Mouse (Mus musculus) layer of hippocampus, adult 9-10 months (tissue): Measurements from ENCODE around the gene Gm49342.

Source experiments
- DNase-seq: peaks from one replicate; pipeline ENCODE4 v3.0.0; 2022; ENCODE audit warnings: low spot score

Gene Gm49342

DNA sequence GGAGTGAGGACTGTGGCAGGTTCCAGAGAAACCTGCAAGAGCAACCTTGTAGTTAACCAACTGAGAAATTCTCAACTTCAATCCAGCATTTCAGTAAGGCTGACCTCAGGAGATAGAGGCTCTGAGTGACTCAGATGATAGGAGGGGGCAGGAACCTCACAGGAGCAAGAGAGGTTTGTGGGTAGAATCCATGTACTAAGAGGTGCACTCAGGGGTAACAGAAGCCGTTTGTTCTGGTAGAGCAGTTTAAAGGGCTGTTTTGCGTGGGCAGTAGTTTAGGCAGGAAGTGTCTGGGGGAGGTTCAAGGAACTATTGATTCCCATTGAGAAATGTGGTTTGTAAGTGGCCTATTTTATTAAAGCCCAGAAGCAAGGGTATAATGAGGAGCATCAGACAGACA, 36.9 kb downstream of the Gm49342 start:
- no peak for DNase-seq

DNA sequence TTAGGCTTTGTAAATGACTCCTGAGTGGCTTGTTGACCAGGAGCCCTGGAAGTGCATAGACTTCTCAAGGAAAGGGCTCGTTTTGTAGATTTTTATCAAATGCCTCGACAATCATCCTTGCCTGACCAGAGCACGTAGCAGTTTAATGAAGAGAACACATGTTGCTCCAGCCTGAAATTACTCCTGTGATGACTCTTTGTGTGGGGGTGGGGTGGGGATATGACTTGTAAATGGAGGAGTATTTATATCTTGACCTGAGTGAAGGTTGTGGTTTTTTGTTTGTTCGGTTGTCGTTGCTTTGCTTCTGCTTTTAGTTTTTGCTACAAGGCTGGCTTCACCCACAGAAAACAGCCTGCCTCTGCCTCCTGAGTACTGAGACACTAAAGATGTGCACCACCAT, 37.5 kb downstream of the Gm49342 start:
- DNase-seq, result no peak

DNA sequence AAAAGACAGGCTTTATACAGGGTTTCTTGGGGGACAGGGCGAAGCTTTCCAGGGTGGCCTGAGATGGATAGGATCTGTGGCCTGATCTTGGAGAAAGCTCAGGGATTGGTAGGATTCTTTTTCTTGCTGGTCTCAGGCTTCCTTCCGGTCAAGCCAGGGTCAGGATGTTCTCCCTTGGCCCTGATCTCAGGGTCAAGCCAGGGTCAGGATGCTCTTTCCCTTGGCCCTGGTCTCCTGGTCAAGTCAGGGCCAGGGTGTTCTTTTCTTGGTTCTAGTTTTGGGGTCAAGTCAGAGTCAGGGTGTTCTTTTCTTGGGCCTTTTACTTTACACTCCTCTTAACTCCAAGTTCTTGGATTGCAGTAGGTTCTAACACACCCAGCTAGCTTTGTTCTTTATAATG, 43.4 kb downstream of the Gm49342 start:
- no peak for DNase-seq

DNA sequence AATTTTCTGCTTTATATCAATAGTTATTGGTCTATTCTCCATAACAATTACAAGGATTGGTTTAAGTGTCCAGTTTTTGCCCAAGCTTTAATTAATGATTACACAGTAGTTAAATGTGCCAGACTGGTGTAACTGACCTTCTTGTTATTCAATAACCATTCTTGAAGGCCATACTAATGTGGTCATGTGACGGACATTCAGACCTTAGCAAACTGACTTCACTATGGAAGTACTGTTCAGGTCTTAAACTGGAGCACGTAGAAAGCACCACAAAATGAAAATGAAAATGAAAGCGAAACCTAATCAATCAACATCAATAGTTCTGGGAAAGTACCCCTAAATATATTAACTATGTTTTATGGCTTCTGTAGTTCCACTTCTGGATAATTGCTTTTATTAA, 46.7 kb downstream of the Gm49342 start:
- DNase-seq, result no peak

DNA sequence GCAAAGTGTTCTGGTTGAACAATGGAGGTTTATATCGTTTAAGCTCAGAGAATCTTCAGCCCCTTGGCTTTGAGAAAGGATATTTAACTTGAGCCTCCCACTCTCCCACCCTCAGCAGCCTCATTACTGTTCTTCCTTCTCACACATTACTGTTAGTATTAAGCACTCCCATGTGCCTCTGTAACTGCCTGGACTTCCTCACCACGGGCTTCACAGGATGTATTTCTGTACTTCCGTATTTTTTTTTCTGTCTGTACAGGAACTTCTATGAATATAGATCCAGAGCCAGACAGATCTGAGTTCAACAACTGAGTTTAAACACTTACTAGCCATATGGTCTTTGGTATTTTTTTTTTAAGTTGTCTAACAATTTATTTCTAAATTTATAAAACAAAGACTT, 52.8 kb downstream of the Gm49342 start:
- DNase-seq, result no peak

DNA sequence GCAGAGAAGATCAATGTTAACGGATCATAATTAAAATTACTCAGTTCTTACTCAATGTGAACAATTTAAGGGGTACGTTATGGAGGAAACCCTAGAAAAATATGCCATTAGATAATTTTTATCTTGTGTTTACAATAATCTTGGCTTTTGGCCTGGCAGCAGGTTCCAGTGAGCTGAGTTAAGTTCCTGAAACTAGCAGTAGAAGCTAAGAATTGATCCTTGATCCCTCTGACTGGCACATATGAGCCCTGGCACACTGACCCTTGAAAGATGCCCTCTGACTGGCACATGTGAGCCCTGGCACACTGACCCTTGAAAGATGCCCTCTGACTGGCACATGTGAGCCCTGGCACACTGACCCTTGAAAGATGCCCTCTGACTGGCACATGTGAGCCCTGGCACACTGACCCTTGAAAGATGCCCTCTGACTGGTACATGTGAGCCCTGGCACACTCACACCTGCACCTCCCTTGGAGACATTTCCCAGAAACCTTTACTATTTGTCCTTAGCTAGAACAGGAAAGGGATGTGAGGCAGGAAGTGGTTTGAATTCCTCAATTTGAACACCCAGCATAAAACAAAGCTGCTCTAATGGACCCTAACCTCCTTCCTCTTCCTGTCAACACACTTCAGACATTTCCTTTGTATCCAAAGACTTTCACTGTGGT, 53.8 kb downstream of the Gm49342 start:
- DNase-seq, result no peak

DNA sequence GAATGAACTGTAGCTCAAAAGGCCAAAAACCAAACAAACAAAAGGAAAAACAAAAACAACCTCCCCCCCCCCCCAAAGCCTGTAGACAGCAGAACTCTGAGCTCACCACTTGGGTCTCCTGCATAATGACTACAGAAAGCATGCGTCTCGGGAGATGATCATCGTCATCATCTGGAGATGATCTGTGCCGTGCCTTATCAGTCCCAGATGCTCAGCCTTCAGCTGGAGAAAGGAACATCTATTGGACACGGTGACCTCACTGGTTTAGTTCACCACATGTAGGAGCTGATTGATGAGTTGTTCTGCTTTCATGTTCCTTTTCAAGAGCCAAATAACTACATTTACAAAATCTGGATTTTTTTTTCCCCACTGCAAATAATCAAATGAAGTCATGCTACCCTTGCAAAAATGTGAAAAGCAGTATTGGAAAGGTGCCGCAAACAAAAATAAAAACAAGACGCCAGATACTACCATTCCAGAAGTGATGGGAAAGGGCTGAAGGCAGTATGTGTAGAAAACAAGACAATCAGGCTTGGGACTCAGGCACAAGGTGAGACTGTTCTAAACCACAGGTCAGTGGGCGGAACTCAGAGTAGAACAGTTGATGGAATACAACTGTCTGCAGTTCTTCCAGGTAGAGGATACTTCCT, 63.0 kb downstream of the Gm49342 start, which contains the start of gene Rnase10:
TSS of gene Rnase10 (plus strand) at position 600 of the 650 bp plus-strand sequence.
- DNase-seq, result no peak

DNA sequence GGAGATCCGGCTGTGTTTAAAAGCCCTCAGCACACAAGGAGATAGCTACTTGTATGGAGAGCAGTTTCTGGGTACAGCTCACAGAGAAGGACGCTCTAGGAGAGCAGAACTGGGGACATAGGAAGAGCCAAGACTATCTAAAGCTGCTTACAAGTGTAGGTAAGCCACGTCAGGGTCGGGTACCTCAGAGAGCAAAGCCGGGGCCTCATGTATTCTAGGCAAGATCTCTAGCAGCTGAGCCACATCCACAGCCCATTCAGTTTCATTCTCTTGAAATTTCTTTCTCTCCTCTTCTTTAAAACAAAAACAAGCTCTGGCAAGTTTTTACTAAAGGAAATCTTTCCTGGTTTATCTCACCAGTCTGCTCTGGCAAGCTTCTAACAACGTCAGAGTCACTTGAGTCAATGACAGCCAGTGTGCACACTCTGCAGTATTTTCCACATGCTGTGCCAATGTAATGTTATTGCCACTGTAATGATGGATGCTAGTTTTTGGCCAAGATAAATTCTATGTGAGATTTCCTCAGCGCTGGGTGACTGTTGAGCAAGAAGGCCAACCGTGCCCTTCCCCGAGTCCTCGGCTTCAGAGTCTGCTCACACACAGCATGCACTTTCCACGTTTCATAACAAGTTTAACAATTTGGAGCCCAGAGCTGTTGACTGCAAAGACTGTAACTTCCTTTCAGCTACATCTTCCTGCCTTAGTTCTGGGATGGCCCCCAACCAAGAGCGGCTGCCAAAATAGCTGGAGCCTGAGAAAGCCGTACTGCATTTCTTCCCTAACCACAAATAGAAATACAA, 63.8 kb downstream of the Gm49342 start:
- DNase-seq, result no peak

DNA sequence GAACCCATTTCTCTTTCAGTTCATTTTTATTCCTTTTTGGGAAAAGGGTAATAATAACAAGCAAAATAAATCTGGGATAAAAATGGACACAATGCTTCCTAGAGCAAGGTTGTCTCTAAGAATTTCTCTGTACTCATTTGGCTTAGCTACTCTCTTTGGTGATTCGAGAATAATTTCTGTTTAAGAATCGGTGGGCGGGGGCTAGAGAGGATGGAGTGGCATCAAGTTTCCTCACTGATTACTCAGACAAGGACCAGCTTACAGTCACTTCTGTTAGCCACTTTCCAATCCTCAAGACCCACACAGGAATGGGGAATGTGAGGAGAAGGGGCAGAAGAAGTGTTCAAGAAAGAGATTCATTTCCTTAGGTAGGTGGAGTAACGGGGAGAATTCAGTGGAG, 64.5 kb downstream of the Gm49342 start:
- no peak for DNase-seq

DNA sequence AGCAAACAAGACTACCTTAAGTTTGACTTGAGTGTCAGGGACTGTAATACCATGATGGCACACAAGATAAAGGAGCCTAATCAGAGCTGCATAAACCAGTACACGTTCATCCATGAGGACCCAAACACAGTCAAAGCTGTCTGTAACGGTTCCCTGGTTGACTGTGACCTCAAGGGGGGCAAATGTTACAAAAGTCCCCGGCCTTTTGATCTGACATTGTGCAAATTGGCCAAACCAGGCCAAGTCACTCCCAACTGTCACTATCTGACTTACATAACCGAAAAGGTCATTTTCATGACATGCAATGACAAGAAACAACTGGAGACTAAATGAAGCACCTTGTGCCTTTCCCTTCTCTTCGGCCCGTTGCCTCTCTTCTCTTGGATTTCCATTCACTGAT, 65.3 kb downstream of the Gm49342 start:
- no peak for DNase-seq
